In genomic region chr12:73020422-73020821, GRCm38 (mm10) we compare ENCODE assay signal across 1 mouse cellular context.
TF ChIP-seq lines count a peak whose summit lies in the region.

No protein-coding gene starts in this region.

TF ChIP-seq in CH12.LX, 34 proteins besides CTCF, POLR2A, EP300 and RAD21 (continued from another document):
- no peak for TF ChIP-seq ZKSCAN1 (IDR thresholded peaks at IDR 0.05; ENCODE audit: borderline replicate concordance, low read depth, low read length)
- TF ChIP-seq USF2 (conservative IDR thresholded peaks at IDR 0.05; ENCODE audit: low read depth, low read length): no peak
- TF ChIP-seq ETS1 (conservative IDR thresholded peaks at IDR 0.05; ENCODE audit: low read depth, low read length): peak; percentile 53
- 0 out of 2 replicates have a peak, but pooled peaks have one; percentile 11 for TF ChIP-seq BHLHE40 (IDR thresholded peaks at IDR 0.05; ENCODE audit: low read depth, low read length)
- TF ChIP-seq JUN (IDR thresholded peaks at IDR 0.05; ENCODE audit: insufficient read depth, low read depth, low read length): peak; percentile 46; the same call in 1 of the 2 replicates
- TF ChIP-seq RCOR1 (conservative IDR thresholded peaks at IDR 0.05; ENCODE audit: low read depth, low read length): no peak
- TF ChIP-seq TCF12 (IDR thresholded peaks at IDR 0.05; ENCODE audit: low read depth, low read length): peak; percentile 28; the same call in 1 of the 2 replicates
- TF ChIP-seq NELFE (IDR thresholded peaks at IDR 0.05; ENCODE audit: low read depth, low read length): no peak
- no peak for TF ChIP-seq TBP (conservative IDR thresholded peaks at IDR 0.05; ENCODE audit: low read depth, low read length)
- no peak for TF ChIP-seq CHD1 (IDR thresholded peaks at IDR 0.05; ENCODE audit: low read depth, low read length)
